Mouse (Mus musculus) E14TG2a.4 (cell line): ENCODE data around the gene Hip1r.

Source experiments
- H3K27me3 ChIP-seq: 2 replicates; pipeline ENCODE4 v1.6.1; 2014; ENCODE audit warnings: low read length, control low read depth; ENCODE audit not compliant: insufficient read depth
- H3K36me3 ChIP-seq: 2 replicates; pipeline ENCODE4 v1.6.1; 2014; ENCODE audit warnings: low read length, control low read depth; ENCODE audit not compliant: insufficient read depth
- H3K4me1 ChIP-seq: replicated peaks from 2 replicates; pipeline ENCODE4 v1.6.1; 2014; ENCODE audit warnings: low read depth, low read length, control low read depth
- H3K4me3 ChIP-seq: replicated peaks from 2 replicates; pipeline ENCODE4 v1.5.1; 2014; ENCODE audit warnings: mild to moderate bottlenecking, low read length
- H3K9me3 ChIP-seq: 2 replicates; pipeline ENCODE4 v1.6.1; 2014; ENCODE audit warnings: low read length, control low read depth
- CTCF ChIP-seq: conservative IDR thresholded peaks from 2 replicates; pipeline ENCODE4 v1.5.1; 2014; ENCODE audit warnings: low read length
- NANOG ChIP-seq: IDR thresholded peaks from 2 replicates; pipeline ENCODE4 v1.6.1; 2014; ENCODE audit warnings: borderline replicate concordance, low read length, mixed read lengths
- POU5F1 ChIP-seq: IDR thresholded peaks from 2 replicates; pipeline ENCODE4 v1.6.1; 2014; ENCODE audit warnings: low read length, borderline replicate concordance

Hip1r gene

DNA sequence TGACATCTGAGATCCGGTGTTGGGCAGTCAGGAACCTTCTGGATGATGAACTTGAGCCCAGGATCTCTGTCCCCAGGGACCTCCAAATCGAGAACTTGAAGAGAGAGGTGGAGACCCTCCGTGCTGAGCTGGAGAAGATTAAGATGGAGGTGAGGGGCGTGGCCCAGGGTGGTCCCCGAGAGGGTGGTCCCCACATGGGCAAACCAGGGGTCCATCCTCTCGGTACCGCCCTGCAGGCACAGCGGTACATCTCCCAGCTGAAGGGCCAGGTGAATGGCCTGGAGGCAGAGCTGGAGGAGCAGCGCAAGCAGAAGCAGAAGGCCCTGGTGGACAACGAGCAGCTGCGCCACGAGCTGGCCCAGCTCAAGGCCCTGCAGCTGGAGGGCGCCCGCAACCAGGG is 23.3 kb downstream of the Hip1r start:
- no peaks in the 10 kb centered on the region for H3K9me3 ChIP-seq
- H3K27me3 ChIP-seq = peaks cover 31% of the 10 kb centered on the region
- H3K4me1 ChIP-seq = peaks cover 74% of the 10 kb centered on the region
- TF ChIP-seq CTCF = no peak
- TF ChIP-seq POU5F1 = no peak
- no peak for TF ChIP-seq NANOG
- peaks cover 14% of the 10 kb centered on the region for H3K36me3 ChIP-seq
- H3K4me3 ChIP-seq = peak overlapping the region; percentile 67

DNA sequence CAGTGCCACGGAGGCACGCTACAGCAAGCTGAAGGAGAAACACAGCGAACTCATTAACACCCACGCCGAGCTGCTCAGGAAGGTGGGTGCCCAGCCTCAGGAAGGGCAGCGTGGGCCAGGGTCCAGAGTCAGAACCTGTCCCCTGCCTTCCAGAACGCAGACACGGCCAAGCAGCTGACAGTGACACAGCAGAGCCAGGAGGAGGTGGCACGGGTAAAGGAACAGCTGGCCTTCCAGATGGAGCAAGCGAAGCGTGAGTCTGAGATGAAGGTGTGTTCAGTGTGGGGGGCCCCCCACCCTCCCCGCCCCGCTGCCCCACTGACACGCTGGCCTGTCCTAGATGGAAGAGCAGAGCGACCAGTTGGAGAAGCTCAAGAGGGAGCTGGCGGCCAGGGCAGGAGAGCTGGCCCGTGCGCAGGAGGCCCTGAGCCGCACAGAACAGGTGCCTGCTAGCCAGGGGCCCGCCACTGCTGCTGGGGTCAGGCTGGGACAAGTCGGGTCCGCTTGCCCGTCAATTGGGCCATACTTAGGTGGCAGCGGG is 23.9 kb downstream of the Hip1r start:
- H3K27me3 ChIP-seq = peaks cover 31% of the 10 kb centered on the region
- H3K4me1 ChIP-seq = peaks cover 68% of the 10 kb centered on the region
- TF ChIP-seq NANOG (no peak), POU5F1 (no peak), CTCF (no peak)
- H3K4me3 ChIP-seq = peak overlapping the region; percentile 67
- no peaks in the 10 kb centered on the region for H3K9me3 ChIP-seq
- peaks cover 14% of the 10 kb centered on the region for H3K36me3 ChIP-seq

DNA sequence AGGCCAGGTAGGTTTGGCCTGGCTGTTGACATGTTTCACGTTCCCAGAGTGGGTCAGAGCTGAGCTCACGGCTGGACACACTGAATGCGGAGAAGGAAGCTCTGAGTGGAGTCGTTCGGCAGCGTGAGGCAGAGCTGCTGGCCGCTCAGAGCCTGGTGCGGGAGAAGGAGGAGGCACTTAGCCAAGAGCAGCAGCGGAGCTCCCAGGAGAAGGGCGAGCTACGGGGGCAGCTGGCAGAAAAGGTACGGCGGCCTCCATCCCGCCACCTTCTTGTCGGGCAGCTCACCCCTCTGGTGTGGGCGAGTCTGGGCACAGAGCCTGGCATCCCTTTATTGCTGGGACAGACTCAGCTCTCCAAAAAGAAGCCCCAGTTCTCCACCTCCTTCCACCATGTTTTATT is 24.4 kb downstream of the Hip1r start:
- no peak for TF ChIP-seq NANOG
- TF ChIP-seq CTCF = no peak
- no peak for TF ChIP-seq POU5F1
- Histone ChIP-seq H3K4me1 (peaks cover 63% of the 10 kb centered on the region), H3K36me3 (peaks cover 19% of the 10 kb centered on the region), H3K4me3 (peak overlapping the region; percentile 67), H3K9me3 (no peaks in the 10 kb centered on the region), H3K27me3 (peaks cover 31% of the 10 kb centered on the region)

DNA sequence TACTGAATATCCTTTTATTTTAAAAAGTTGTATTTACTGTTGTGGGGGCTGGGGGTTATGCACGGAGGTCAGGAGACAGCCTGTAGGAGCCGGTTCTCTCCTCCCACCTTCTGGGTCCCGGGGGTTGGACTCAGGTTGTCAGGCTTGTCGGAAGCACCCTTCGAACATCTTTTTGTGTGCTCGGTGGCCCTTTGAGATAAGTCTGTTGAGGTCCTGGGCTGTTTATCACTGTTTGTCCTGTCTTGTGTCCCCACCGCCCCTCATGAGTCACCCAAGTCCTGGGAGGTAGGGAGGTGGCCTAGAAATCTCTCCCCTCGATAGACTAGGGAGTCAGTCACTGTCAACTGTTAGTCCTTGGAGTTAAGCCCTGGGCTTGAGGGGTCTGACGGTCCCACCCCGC is 24.9 kb downstream of the Hip1r start:
- Histone ChIP-seq H3K4me1 (peaks cover 63% of the 10 kb centered on the region), H3K4me3 (no peak overlapping the region), H3K27me3 (peaks cover 31% of the 10 kb centered on the region), H3K36me3 (peaks cover 24% of the 10 kb centered on the region), H3K9me3 (no peaks in the 10 kb centered on the region)
- TF ChIP-seq POU5F1 (no peak), CTCF (no peak), NANOG (no peak)

DNA sequence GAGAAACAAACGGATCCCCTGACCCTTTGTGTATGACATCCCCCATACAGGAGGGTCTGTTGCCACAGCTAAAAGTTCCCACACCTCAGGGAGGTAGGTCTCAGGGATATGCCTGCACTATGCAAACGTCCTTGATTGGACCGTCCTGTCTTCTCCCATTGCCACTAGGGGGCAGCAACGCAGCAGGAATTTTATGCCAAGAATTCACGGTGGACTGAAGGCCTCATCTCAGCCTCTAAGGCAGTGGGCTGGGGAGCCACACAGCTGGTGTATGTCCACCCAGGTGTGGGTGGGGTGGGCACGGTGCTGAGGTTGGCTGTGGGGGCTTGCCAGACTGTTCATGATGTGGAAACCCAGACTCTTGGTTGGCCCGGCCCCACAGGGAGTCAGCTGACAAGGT is 27.4 kb downstream of the Hip1r start:
- Histone ChIP-seq H3K4me3 (no peak overlapping the region), H3K27me3 (peaks cover 27% of the 10 kb centered on the region), H3K9me3 (no peaks in the 10 kb centered on the region), H3K4me1 (peaks cover 72% of the 10 kb centered on the region), H3K36me3 (peaks cover 33% of the 10 kb centered on the region)
- TF ChIP-seq CTCF = peak; percentile 88
- no peak for TF ChIP-seq POU5F1

DNA sequence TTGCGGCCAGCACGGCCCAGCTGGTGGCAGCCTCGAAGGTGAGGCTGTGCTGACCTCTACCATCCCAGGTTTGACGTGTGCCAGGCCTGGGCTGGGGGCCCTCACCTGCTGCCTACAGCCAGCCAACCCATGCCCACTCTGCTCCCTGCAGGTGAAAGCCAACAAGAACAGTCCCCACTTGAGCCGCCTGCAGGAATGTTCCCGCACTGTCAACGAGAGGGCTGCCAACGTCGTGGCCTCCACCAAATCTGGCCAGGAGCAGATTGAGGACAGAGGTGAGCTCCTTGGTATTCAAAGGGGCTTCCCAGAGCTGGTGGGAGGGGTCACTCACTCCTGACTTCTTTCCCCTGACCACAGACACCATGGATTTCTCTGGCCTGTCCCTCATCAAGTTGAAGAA is 27.8 kb downstream of the Hip1r start:
- no peak for TF ChIP-seq POU5F1
- Histone ChIP-seq H3K27me3 (peaks cover 27% of the 10 kb centered on the region), H3K4me1 (peaks cover 72% of the 10 kb centered on the region), H3K4me3 (no peak overlapping the region), H3K9me3 (no peaks in the 10 kb centered on the region), H3K36me3 (peaks cover 38% of the 10 kb centered on the region)

DNA sequence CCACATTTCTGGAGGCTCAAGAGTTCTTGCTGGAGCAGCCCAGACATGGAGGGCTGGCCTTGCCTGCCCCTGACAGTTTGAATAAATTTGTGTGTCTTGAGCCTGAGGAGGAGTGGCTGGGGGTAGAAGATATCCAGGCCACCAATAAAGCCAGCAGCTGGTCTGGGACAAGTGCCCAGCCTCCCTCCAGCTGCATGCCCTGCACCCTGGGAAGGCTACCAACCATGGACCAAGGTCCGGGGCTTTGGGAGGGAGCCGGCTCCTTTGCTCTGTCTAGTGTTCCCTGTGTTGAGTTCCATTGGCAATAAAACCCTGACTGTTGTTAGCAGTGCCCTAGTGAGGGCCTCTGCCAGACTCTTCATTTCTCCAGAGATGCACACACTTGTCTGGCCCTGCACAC is 29.4 kb downstream of the Hip1r start:
- Histone ChIP-seq H3K4me3 (no peak overlapping the region), H3K27me3 (peaks cover 14% of the 10 kb centered on the region), H3K36me3 (peaks cover 51% of the 10 kb centered on the region), H3K9me3 (no peaks in the 10 kb centered on the region), H3K4me1 (peaks cover 66% of the 10 kb centered on the region)
- TF ChIP-seq POU5F1 = no peak
- TF ChIP-seq CTCF = no peak
- no peak for TF ChIP-seq NANOG

DNA sequence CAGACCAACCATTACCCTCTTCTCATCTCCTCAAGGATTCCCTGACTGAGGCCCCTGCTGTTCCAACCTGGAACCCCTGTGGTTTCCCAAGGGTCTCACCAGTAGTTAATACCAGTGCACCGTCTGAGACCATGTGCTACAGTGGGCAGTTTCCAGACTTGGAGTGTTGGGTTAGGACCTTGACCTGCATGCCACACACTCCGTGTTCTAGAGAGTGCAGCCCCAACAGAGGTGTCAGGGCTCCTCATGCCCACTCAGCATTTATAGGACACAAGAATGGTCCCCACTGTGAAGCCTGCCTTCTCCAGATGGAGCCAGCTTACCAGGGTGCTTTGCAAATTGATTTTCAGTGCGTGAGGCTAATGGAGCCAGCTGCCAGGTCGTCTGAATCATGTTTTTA is 29.9 kb downstream of the Hip1r start:
- peaks cover 61% of the 10 kb centered on the region for H3K4me1 ChIP-seq
- H3K9me3 ChIP-seq = no peaks in the 10 kb centered on the region
- H3K27me3 ChIP-seq = peaks cover 9% of the 10 kb centered on the region; the same call in 1 of the 2 replicates
- no peak overlapping the region for H3K4me3 ChIP-seq
- peaks cover 56% of the 10 kb centered on the region for H3K36me3 ChIP-seq
- TF ChIP-seq POU5F1 = no peak
- TF ChIP-seq CTCF = no peak
- TF ChIP-seq NANOG = no peak

DNA sequence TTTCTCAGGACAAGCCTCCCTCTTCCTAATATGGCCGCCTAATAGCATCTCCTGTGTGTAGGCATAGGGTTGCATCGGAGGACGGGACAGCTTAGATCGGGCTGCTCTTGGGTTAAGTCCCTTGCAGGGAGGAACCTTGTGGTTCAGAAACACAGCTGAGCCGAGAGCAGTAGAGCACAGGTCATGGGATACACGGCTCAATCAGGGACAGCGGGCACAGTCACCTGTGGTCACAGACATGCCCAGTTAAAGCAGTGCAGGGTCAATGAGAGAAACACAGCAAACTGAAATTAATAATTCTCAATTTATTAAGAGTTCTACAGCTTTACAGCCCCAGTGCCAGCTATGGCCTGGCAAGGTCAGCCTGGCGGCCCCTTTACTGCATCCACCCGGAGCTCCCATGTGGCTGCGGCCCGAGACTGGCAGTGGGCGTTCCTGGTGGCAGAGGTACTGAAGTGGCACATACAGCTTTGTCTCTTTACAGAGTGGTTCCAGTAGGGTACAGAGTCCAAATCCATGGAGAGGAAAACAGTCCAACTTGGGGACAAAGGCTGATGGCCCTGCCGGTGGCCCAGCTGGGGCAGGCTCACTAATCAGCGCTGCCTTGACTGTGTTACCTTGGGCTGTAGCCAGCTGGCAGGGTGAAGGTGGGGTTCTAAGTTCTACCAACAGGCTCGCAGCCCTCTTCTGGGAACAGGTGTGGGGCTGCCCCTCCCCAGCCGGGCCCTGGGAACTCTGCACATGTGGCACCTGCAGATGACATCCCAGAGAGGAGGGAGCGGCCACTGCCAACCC is 31.1 kb downstream of the Hip1r start:
- no peak for TF ChIP-seq NANOG
- TF ChIP-seq POU5F1 = no peak
- TF ChIP-seq CTCF = no peak
- Histone ChIP-seq H3K9me3 (no peaks in the 10 kb centered on the region), H3K36me3 (peaks cover 65% of the 10 kb centered on the region), H3K4me3 (peak overlapping the region; percentile 26; the same call in 1 of the 2 replicates), H3K27me3 (0 out of 2 replicates have a peak, but pooled peaks cover 4% of the 10 kb centered on the region), H3K4me1 (peaks cover 51% of the 10 kb centered on the region)

DNA sequence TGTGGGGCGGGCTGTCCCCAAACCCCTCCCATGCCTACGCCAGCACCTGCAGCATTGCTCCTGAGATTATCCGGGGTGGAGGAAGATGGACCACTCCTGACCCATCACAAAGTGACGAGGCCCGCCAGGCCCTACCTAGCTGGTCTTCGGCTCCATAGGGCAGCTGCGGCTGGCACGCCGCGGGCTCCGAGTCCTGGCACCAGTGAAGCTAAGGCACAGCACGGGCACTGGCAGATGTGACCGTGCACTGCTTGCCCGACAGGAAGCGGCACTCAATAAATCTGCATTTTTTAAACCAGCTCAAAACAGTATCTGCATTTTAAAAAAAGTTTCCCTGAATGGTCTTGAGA is 31.7 kb downstream of the Hip1r start:
- no peaks in the 10 kb centered on the region for H3K9me3 ChIP-seq
- peaks cover 47% of the 10 kb centered on the region for H3K4me1 ChIP-seq
- H3K4me3 ChIP-seq = peak overlapping the region; percentile 26; the same call in 1 of the 2 replicates
- peaks cover 70% of the 10 kb centered on the region for H3K36me3 ChIP-seq
- TF ChIP-seq NANOG (no peak), CTCF (no peak), POU5F1 (no peak)
- H3K27me3 ChIP-seq = no peaks in the 10 kb centered on the region
